Mouse (Mus musculus) hindbrain, embryonic 15.5 days (tissue): ENCODE results near the gene Rftn2. TPM values are rescaled to one million over a fixed set of nuclear protein-coding genes. Genes with fewer than 3 reads are reported as not detected.

Experiments
- ATAC-seq: fragments of 200-750 bp; cut with Nextera tagmentation; 2 replicates; pipeline ENCODE4 v1.8.0; 2017; ENCODE audit warnings: low read depth, moderate number of reproducible peaks, moderate TSS enrichment; ENCODE audit not compliant: low FRiP score
- H3K27ac ChIP-seq: fragments of 300-500 bp; sonication (generic); replicated peaks from 2 replicates; pipeline ENCODE4 v1.5.1; 2015; ENCODE audit warnings: mild to moderate bottlenecking, inconsistent platforms
- H3K27me3 ChIP-seq: fragments of 300-500 bp; sonication (generic); 2 replicates; pipeline ENCODE4 v1.6.1; 2015; ENCODE audit warnings: control low read depth, inconsistent platforms
- H3K36me3 ChIP-seq: fragments of 300-500 bp; sonication (generic); 2 replicates; pipeline ENCODE4 v1.6.1; 2015; ENCODE audit warnings: control low read depth, inconsistent platforms
- H3K4me1 ChIP-seq: fragments of 300-500 bp; sonication (generic); replicated peaks from 2 replicates; pipeline ENCODE4 v1.6.1; 2015; ENCODE audit warnings: control low read depth, inconsistent platforms
- H3K4me2 ChIP-seq: fragments of 300-500 bp; sonication (generic); 2 replicates; pipeline ENCODE4 v1.6.1; 2015; ENCODE audit warnings: moderate library complexity, mild to moderate bottlenecking, inconsistent platforms
- H3K4me3 ChIP-seq: fragments of 300-500 bp; sonication (generic); 2 replicates; pipeline ENCODE4 v1.5.1; 2015; ENCODE audit warnings: mild to moderate bottlenecking, inconsistent platforms
- H3K9ac ChIP-seq: fragments of 300-500 bp; sonication (generic); 2 replicates; pipeline ENCODE4 v1.6.1; 2015; ENCODE audit warnings: inconsistent platforms
- H3K9me3 ChIP-seq: fragments of 300-500 bp; sonication (generic); 2 replicates; pipeline ENCODE4 v1.6.1; 2016; ENCODE audit warnings: control low read depth, inconsistent platforms
- WGBS: fragments of 180-500 bp; shearing (Covaris S2); methylation state at CpG from one replicate; pipeline ENCODE4 v1.1.7; 2015; 5-methylcytosine and 5-hydroxymethylcytosine counted together
- polyA plus RNA-seq: library from polyadenylated mRNA; unstranded; fragments of >200 nt; fragmentation: Nextera tagmentation; extraction: Ambion mirVana; gene quantifications from 2 replicates; pipeline ENCODE4 v1.2.1, GENCODE M21; 2015

Rftn2 gene
- polyA plus RNA-seq, 1 experiment from 2014 or later: 11.8 TPM

GRCm38 (mm10) chr1:55227376-55227775 lies 794 bp upstream of the Rftn2 start:
- 61% methylated on average over 1 of the region's 1 CpGs for WGBS
- H3K4me3 ChIP-seq: no peak overlapping the region
- no peak for ATAC-seq
- no peak overlapping the region for H3K4me2 ChIP-seq
- no peaks in the 10 kb centered on the region for H3K9me3 ChIP-seq
- no peak overlapping the region for H3K27ac ChIP-seq
- H3K27me3 ChIP-seq: no peaks in the 10 kb centered on the region
- H3K9ac ChIP-seq: no peak overlapping the region
- peaks cover 9% of the 10 kb centered on the region for H3K4me1 ChIP-seq
- H3K36me3 ChIP-seq: no peaks in the 10 kb centered on the region

GRCm38 (mm10) chr1:55225398-55225797 lies 1.2 kb downstream of the Rftn2 start:
- Histone ChIP-seq H3K4me2 (peak overlapping the region; percentile 64), H3K27ac (peak overlapping the region; percentile 61), H3K9me3 (no peaks in the 10 kb centered on the region), H3K36me3 (no peaks in the 10 kb centered on the region), H3K4me3 (peak overlapping the region; percentile 40), H3K27me3 (no peaks in the 10 kb centered on the region), H3K9ac (0 out of 2 replicates have a peak overlapping the region, but pooled peaks have one; percentile 38), H3K4me1 (peaks cover 11% of the 10 kb centered on the region)
- 34% methylated on average over 3 of the region's 3 CpGs for WGBS
- ATAC-seq: no peak

- Histone ChIP-seq H3K4me2 (peak overlapping the region; percentile 64), H3K27me3 (no peaks in the 10 kb centered on the region), H3K9me3 (no peaks in the 10 kb centered on the region), H3K9ac (no peak overlapping the region), H3K27ac (peak overlapping the region; percentile 23; the same call in 1 of the 2 replicates), H3K4me1 (peaks cover 11% of the 10 kb centered on the region), H3K4me3 (peak overlapping the region; percentile 40), H3K36me3 (no peaks in the 10 kb centered on the region)
- ATAC-seq: peak; percentile 61
- 40% methylated on average over 11 of the region's 11 CpGs for WGBS
Measured at GRCm38 (mm10) chr1:55224111-55224510, 2.5 kb downstream of the Rftn2 start.

GRCm38 (mm10) chr1:55223026-55223425 lies 3.6 kb downstream of the Rftn2 start:
- Histone ChIP-seq H3K27me3 (no peaks in the 10 kb centered on the region), H3K9me3 (no peaks in the 10 kb centered on the region), H3K36me3 (no peaks in the 10 kb centered on the region), H3K4me2 (no peak overlapping the region; the same call in 1 of the 2 replicates), H3K4me3 (no peak overlapping the region), H3K27ac (no peak overlapping the region), H3K9ac (no peak overlapping the region), H3K4me1 (peaks cover 11% of the 10 kb centered on the region)
- 87% methylated on average over 7 of the region's 7 CpGs for WGBS
- ATAC-seq: no peak

GRCm38 (mm10) chr1:55221352-55221751 lies 5.2 kb downstream of the Rftn2 start:
- Histone ChIP-seq H3K4me3 (no peak overlapping the region), H3K27me3 (no peaks in the 10 kb centered on the region), H3K27ac (no peak overlapping the region; the same call in 1 of the 2 replicates), H3K4me2 (no peak overlapping the region), H3K4me1 (peaks cover 10% of the 10 kb centered on the region), H3K9ac (no peak overlapping the region), H3K9me3 (no peaks in the 10 kb centered on the region), H3K36me3 (no peaks in the 10 kb centered on the region)
- ATAC-seq: no peak
- WGBS: 63% methylated on average over 4 of the region's 4 CpGs

GRCm38 (mm10) chr1:55217191-55217590 lies 9.4 kb downstream of the Rftn2 start:
- H3K9me3 ChIP-seq: no peaks in the 10 kb centered on the region
- no peak overlapping the region for H3K4me3 ChIP-seq
- H3K27ac ChIP-seq: no peak overlapping the region
- no peaks in the 10 kb centered on the region for H3K36me3 ChIP-seq
- no peak overlapping the region for H3K4me2 ChIP-seq
- 64% methylated on average over 2 of the region's 2 CpGs for WGBS
- 0 out of 2 replicates have a peak, but pooled peaks cover under 1% of the 10 kb centered on the region for H3K4me1 ChIP-seq
- no peak for ATAC-seq
- H3K9ac ChIP-seq: no peak overlapping the region
- no peaks in the 10 kb centered on the region for H3K27me3 ChIP-seq

GRCm38 (mm10) chr1:55215185-55215813 lies 11.3 kb downstream of the Rftn2 start:
- Histone ChIP-seq H3K36me3 (no peaks in the 10 kb centered on the region), H3K27ac (no peak overlapping the region), H3K27me3 (no peaks in the 10 kb centered on the region), H3K9me3 (no peaks in the 10 kb centered on the region), H3K4me2 (no peak overlapping the region), H3K4me3 (no peak overlapping the region), H3K4me1 (no peaks in the 10 kb centered on the region), H3K9ac (no peak overlapping the region)
- no peak for ATAC-seq
- 73% methylated on average over 11 of the region's 11 CpGs for WGBS

GRCm38 (mm10) chr1:55213936-55214335 lies 12.6 kb downstream of the Rftn2 start:
- Histone ChIP-seq H3K4me2 (no peak overlapping the region), H3K4me3 (no peak overlapping the region), H3K9ac (no peak overlapping the region), H3K9me3 (no peaks in the 10 kb centered on the region), H3K27ac (no peak overlapping the region), H3K4me1 (no peaks in the 10 kb centered on the region), H3K36me3 (no peaks in the 10 kb centered on the region), H3K27me3 (no peaks in the 10 kb centered on the region)
- ATAC-seq: no peak
- WGBS: 91% methylated on average over 6 of the region's 6 CpGs

GRCm38 (mm10) chr1:55213475-55213874 lies 13.1 kb downstream of the Rftn2 start:
- Histone ChIP-seq H3K9ac (no peak overlapping the region), H3K4me3 (no peak overlapping the region)

GRCm38 (mm10) chr1:55212771-55213170 lies 13.8 kb downstream of the Rftn2 start:
- no peak for ATAC-seq
- 85% methylated on average over 4 of the region's 4 CpGs for WGBS
- Histone ChIP-seq H3K27me3 (no peaks in the 10 kb centered on the region), H3K4me2 (no peak overlapping the region), H3K4me1 (no peaks in the 10 kb centered on the region), H3K9ac (no peak overlapping the region), H3K27ac (no peak overlapping the region), H3K9me3 (no peaks in the 10 kb centered on the region), H3K4me3 (no peak overlapping the region), H3K36me3 (no peaks in the 10 kb centered on the region)

More at GRCm38 (mm10) chr1:55213475-55213874, 13.1 kb downstream of the Rftn2 start:
- Histone ChIP-seq H3K4me1 (no peaks in the 10 kb centered on the region), H3K9me3 (no peaks in the 10 kb centered on the region), H3K4me2 (no peak overlapping the region), H3K27me3 (no peaks in the 10 kb centered on the region), H3K27ac (no peak overlapping the region), H3K36me3 (no peaks in the 10 kb centered on the region)
- no peak for ATAC-seq
- 83% methylated on average over 6 of the region's 6 CpGs for WGBS

GRCm38 (mm10) chr1:55211081-55211480 lies 15.5 kb downstream of the Rftn2 start:
- H3K4me2 ChIP-seq: no peak overlapping the region
- H3K27me3 ChIP-seq: no peaks in the 10 kb centered on the region
- no peak overlapping the region for H3K27ac ChIP-seq
- no peaks in the 10 kb centered on the region for H3K36me3 ChIP-seq
- no peaks in the 10 kb centered on the region for H3K9me3 ChIP-seq
- H3K9ac ChIP-seq: no peak overlapping the region
- no peak for ATAC-seq
- H3K4me3 ChIP-seq: no peak overlapping the region
- WGBS: 79% methylated on average over 8 of the region's 8 CpGs
- no peaks in the 10 kb centered on the region for H3K4me1 ChIP-seq

GRCm38 (mm10) chr1:55210202-55210965 lies 16.2 kb downstream of the Rftn2 start:
- Histone ChIP-seq H3K9ac (no peak overlapping the region), H3K4me1 (no peaks in the 10 kb centered on the region), H3K9me3 (no peaks in the 10 kb centered on the region), H3K27ac (no peak overlapping the region), H3K36me3 (no peaks in the 10 kb centered on the region), H3K4me3 (no peak overlapping the region), H3K27me3 (no peaks in the 10 kb centered on the region), H3K4me2 (no peak overlapping the region)
- 53% methylated on average over 12 of the region's 12 CpGs for WGBS
- ATAC-seq: no peak
